Mouse (Mus musculus) lung, adult 2 months (tissue): ENCODE measurements around the gene Rasal1.

Experiments used
- CTCF ChIP-seq: fragments of 200-500 bp; IDR thresholded peaks from 2 replicates; pipeline ENCODE4 v1.5.1; 2011; ENCODE audit warnings: mild to moderate bottlenecking, low read length, control low read depth; ENCODE audit not compliant: insufficient read depth
- POLR2A ChIP-seq: fragments of 200-500 bp; IDR thresholded peaks from 2 replicates; pipeline ENCODE4 v1.6.1; 2011; ENCODE audit warnings: low read depth, mild to moderate bottlenecking, control low read depth, low read length, borderline replicate concordance; ENCODE audit errors: extremely low read depth

DNA sequence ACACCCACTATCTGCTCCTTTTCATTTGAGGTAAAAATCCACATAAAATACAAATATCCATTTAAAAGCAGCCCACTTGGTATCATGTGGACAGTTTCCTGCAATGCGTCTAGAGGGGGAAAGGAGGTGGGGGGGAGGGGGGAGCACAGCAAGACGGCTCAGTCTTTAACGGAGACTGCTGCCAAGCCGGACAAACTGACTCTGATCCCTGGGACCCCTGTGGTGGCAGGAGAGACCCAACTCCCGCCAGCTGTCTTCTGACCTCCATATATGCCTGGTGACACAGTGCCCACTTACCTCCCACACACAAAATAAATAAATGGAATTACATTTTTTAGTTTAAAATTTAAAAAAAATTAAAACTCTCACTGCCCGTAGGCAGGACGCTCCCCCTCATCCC lies 45.1 kb upstream of the Rasal1 start:
- no peak for TF ChIP-seq CTCF
- no peak for TF ChIP-seq POLR2A
